Mouse (Mus musculus): ENCODE measurements around the gene Epha3.

Gene Epha3

DNA sequence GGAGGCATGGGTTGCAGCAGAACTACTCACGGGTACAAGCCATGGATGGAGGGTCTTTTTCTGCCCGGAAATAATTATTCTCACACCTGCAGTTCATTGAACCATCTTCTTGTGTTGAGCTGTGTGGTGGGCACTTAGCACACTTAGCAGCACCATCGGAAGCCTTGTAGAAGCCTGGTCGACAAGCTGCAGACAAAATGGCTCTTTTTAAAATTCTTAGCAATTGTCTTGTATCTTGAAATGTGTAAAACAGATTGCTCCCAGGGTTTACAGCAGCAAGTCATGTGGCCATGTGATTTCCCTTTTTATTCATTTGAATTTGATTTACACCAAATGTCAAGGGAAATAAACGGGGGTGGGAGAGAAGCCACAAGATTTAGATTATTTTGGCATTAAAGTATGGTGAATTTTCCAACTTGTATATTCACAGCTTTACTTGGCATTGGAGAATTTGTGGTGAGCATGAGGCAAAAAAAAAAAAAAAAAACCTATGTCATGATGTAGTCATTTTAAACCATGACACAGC lies 210.5 kb downstream of the Epha3 start:
- no peak for DNase-seq (ENCODE audit: low read depth)

DNA sequence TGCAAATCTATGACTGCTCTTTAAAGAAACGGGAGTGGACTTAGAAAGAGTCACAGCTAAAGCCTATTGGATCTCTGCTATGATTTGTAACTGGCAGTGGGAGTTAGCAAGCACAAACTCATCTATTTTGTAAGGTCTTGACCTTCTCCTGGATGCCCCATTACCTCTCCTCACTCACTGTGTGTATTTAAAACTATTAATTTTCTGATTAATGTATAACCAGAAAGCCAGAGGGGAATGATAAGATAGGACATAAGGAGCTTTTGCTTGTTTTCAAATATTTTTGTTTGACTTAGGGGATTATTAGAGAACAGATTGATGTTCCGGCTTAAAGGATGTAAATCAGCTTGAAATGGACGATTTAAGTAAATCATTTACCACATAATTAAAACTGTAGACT lies 213.2 kb downstream of the Epha3 start:
- DNase-seq (ENCODE audit: low read depth) = no peak

GRCm38 (mm10) chr16:63646577-63646976 lies 217.4 kb downstream of the Epha3 start:
- DNase-seq (ENCODE audit: low read depth) = no peak

- no peak for DNase-seq (ENCODE audit: low read depth)
Observed at GRCm38 (mm10) chr16:63642641-63643040, 221.3 kb downstream of the Epha3 start.

- DNase-seq (ENCODE audit: low read depth) = no peak
Observed at GRCm38 (mm10) chr16:63641603-63642002, 222.4 kb downstream of the Epha3 start.

GRCm38 (mm10) chr16:63638701-63639100 lies 225.3 kb downstream of the Epha3 start:
- DNase-seq (ENCODE audit: low read depth) = no peak

- DNase-seq (ENCODE audit: low read depth) = no peak
Observed at GRCm38 (mm10) chr16:63633748-63634166, 230.2 kb downstream of the Epha3 start.

- DNase-seq (ENCODE audit: low read depth) = no peak
Observed at GRCm38 (mm10) chr16:63625229-63625628, 238.7 kb downstream of the Epha3 start.

GRCm38 (mm10) chr16:63621845-63622244 lies 242.1 kb downstream of the Epha3 start:
- DNase-seq (ENCODE audit: low read depth) = no peak

DNA sequence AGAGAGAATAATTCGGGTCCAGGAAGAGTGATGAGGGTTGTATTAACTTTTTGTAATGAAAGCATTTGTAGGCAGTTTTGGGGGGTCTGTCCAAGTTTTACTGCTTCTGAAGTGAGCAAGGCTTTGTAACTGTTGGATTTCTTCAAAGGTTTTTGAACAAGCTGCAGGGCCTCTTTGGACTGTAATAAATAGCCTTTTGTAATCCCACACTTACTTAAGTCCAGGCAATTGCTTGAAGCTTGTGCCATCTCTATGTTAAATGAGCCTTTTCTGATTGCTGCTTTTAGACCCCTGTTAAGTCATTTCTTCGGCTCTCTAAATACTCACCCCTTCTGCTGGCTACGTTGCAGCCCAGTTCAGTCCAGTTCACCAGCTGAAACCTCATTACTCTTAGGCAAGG lies 248.6 kb downstream of the Epha3 start:
- no peak for DNase-seq (ENCODE audit: low read depth)

- no peak for DNase-seq (ENCODE audit: low read depth)
Observed at GRCm38 (mm10) chr16:63613006-63613405, 251.0 kb downstream of the Epha3 start.

- DNase-seq (ENCODE audit: low read depth) = no peak
Observed at GRCm38 (mm10) chr16:63600229-63600628, 263.7 kb downstream of the Epha3 start.

GRCm38 (mm10) chr16:63594656-63595055 lies 269.3 kb downstream of the Epha3 start:
- no peak for DNase-seq (ENCODE audit: low read depth)

GRCm38 (mm10) chr16:63569746-63570145 lies 294.2 kb downstream of the Epha3 start:
- DNase-seq (ENCODE audit: low read depth) = no peak

GRCm38 (mm10) chr16:63566106-63566836 lies 297.7 kb downstream of the Epha3 start:
- DNase-seq (ENCODE audit: low read depth) = no peak

- DNase-seq (ENCODE audit: low read depth) = no peak
Observed at GRCm38 (mm10) chr16:63556410-63557146, 307.4 kb downstream of the Epha3 start.

- no peak for DNase-seq (ENCODE audit: low read depth)
Observed at GRCm38 (mm10) chr16:63552531-63552930, 311.4 kb downstream of the Epha3 start.

GRCm38 (mm10) chr16:63539489-63539888 lies 324.5 kb downstream of the Epha3 start:
- no peak for DNase-seq (ENCODE audit: low read depth)

- DNase-seq (ENCODE audit: low read depth) = no peak
Observed at GRCm38 (mm10) chr16:63528821-63529220, 335.2 kb downstream of the Epha3 start.

GRCm38 (mm10) chr16:63517636-63518035 lies 346.3 kb downstream of the Epha3 start:
- no peak for DNase-seq (ENCODE audit: low read depth)

- DNase-seq (ENCODE audit: low read depth) = no peak
Observed at GRCm38 (mm10) chr16:63510069-63510468, 353.9 kb downstream of the Epha3 start.

DNA sequence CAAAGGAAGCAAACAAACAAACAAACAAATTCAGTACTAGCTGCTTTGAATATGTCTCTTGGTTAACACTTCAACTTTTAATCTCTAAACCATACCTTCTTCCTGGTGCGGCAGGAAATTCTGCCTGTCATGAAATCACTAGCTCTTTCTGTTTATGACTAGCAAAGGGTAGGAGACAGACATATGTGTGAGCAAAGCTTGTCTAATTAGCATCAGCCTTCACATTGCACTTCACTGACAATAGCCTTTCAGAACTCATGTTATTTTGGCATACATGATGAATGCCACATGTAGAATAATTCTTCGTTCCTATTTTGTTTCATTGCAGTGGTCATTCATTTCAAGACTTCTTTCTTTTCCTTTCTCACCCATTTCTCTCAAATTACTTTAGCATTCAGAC lies 357.5 kb downstream of the Epha3 start:
- DNase-seq (ENCODE audit: low read depth) = no peak

DNA sequence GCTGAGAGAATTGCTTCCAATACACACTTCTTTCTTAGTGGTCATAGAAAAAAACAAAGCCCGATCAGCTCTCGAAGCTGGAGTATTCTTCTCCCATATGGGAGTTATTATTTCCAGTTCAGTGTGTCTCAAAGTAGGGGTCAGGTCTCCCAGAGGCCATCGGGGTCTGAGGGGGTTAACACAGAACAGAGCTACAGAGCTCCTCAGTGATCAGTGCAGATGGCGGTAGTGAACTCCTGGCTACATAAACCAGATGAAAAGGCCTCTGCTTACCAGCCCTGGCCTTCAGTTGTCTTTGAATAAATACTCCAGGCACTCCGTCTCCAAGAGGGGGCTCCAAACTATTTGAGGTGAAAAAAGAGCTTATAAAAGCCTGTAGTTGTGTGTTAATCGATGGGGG lies 362.5 kb downstream of the Epha3 start:
- DNase-seq (ENCODE audit: low read depth) = no peak

All from induced T-regulatory cell, adult 2 months (primary cell).